In genomic region chr7:80123115-80123514, GRCm38 (mm10) we compare ENCODE assay signal across 17 mouse cellular contexts. TPM values are rescaled to one million over a fixed set of nuclear protein-coding genes. Genes with fewer than 3 reads are reported as not detected.
DNase-seq lines count a peak whose midpoint lies in the region; ATAC-seq and TF ChIP-seq lines count a peak whose summit lies in the region.
"Had no signal": no experiment of that assay in that cellular context is flagged by ENCODE, and none has a peak within 500 bp of the region (broad histone marks: within the 10 kb centered on the region; RNA-seq: fewer than 3 reads in every experiment).

No protein-coding gene starts in this region.

- no peaks in the 10 kb centered on the region for H3K36me3 ChIP-seq in forebrain, embryonic 11.5 days (ENCODE audit: control insufficient read depth, insufficient read depth, low read length)
- H3K36me3 ChIP-seq: embryonic facial prominence, embryonic 12.5 days; liver, embryonic 13.5 days; midbrain, embryonic 15.5 days had no signal

- no peak overlapping the region for H3K4me3 ChIP-seq in bone marrow macrophage, adult 2 months (ENCODE audit: insufficient read depth, low read length)
- H3K4me3 ChIP-seq in forebrain, embryonic 11.5 days (ENCODE audit: low read depth, low read length): no peak overlapping the region
- H3K4me3 ChIP-seq: embryonic facial prominence, embryonic 12.5 days; heart, adult 2 months; liver, embryonic 13.5 days; midbrain, embryonic 15.5 days had no signal

- 72% methylated on average over 4 of the region's 4 CpGs for WGBS in forebrain, embryonic 11.5 days

- no peaks in the 10 kb centered on the region for H3K9me3 ChIP-seq in forebrain, embryonic 11.5 days (ENCODE audit: control insufficient read depth, low read length)
- H3K9me3 ChIP-seq: embryonic facial prominence, embryonic 12.5 days; liver, embryonic 13.5 days; midbrain, embryonic 15.5 days had no signal

- no peak for TF ChIP-seq POLR2A in bone marrow macrophage, adult 2 months (IDR thresholded peaks at IDR 0.05; ENCODE audit: borderline replicate concordance, low read depth, low read length)

- H3K9ac ChIP-seq in forebrain, embryonic 11.5 days (ENCODE audit: low read length): no peak overlapping the region
- H3K9ac ChIP-seq: embryonic facial prominence, embryonic 12.5 days; forebrain, postnatal 0 days; liver, embryonic 13.5 days; midbrain, embryonic 15.5 days had no signal

- H3K4me1 ChIP-seq in bone marrow macrophage, adult 2 months (ENCODE audit: control insufficient read depth, insufficient read depth, low read length): peaks cover 17% of the 10 kb centered on the region
- no peaks in the 10 kb centered on the region for H3K4me1 ChIP-seq in forebrain, embryonic 11.5 days (replicated peaks; ENCODE audit: control insufficient read depth, insufficient read depth, low read length)
- H3K4me1 ChIP-seq: midbrain, embryonic 15.5 days had no signal

- DNase-seq in spleen, postnatal 36 days (ENCODE audit: low spot score in 2 of 2): peak; percentile 52 to 54
- DNase-seq in spleen, postnatal 14 days (ENCODE audit: low spot score in 2 of 2): no peak
- DNase-seq in thymus, postnatal 36 days: peak; percentile 73 to 85
- DNase-seq in forebrain, embryonic 11.5 days (ENCODE audit: low spot score): no peak
- no peak for DNase-seq in right cerebral cortex, postnatal 14 days
- no peak for DNase-seq in cerebellum, postnatal 10 days
- DNase-seq: adrenal gland, postnatal 25 days; cerebellum, adult 9-10 months; forebrain, postnatal 0 days; kidney, postnatal 25 days; liver, embryonic 13.5 days had no signal

- H3K4me2 ChIP-seq in forebrain, embryonic 11.5 days (ENCODE audit: low read depth, low read length, severe bottlenecking): no peak overlapping the region
- H3K4me2 ChIP-seq: embryonic facial prominence, embryonic 12.5 days; liver, embryonic 13.5 days; midbrain, embryonic 15.5 days had no signal

- ATAC-seq in megakaryocyte-erythroid progenitor cell, adult 5-6 weeks (replicated peaks; ENCODE audit: low FRiP score, low TSS enrichment, poor library complexity, severe bottlenecking): peak; percentile 80
- no peak for ATAC-seq in forebrain, embryonic 11.5 days (replicated peaks; ENCODE audit: low FRiP score)
- ATAC-seq: forebrain, postnatal 0 days; hindbrain, embryonic 16.5 days; midbrain, embryonic 15.5 days had no signal

- no peak for TF ChIP-seq CTCF in bone marrow macrophage, adult 2 months (IDR thresholded peaks at IDR 0.05; ENCODE audit: low read depth, low read length)

- no peaks in the 10 kb centered on the region; the same call in 1 of the 2 replicates for H3K27me3 ChIP-seq in forebrain, embryonic 11.5 days (ENCODE audit: control insufficient read depth, insufficient read depth, low read length)
- H3K27me3 ChIP-seq: embryonic facial prominence, embryonic 12.5 days; liver, embryonic 13.5 days; midbrain, embryonic 15.5 days had no signal

- H3K27ac ChIP-seq in bone marrow macrophage, adult 2 months (ENCODE audit: insufficient read depth, low read depth, low read length): peak overlapping the region; percentile 26; the same call in 1 of the 2 replicates
- H3K27ac ChIP-seq in forebrain, embryonic 11.5 days (ENCODE audit: low read depth, low read length): no peak overlapping the region
- H3K27ac ChIP-seq: embryonic facial prominence, embryonic 12.5 days; heart, adult 2 months; liver, embryonic 13.5 days; midbrain, embryonic 15.5 days had no signal

RNA-seq across cellular contexts. Expression of gene Idh2, which starts 7.9 kb away (rescaled TPM):
- polyA plus RNA-seq in bone marrow macrophage, adult 2 months (2012; ENCODE audit: insufficient read depth, insufficient read length, missing spikeins): 48.6 and 55.9 TPM in 2 replicates
- 80.7 and 102 TPM in 2 replicates for total RNA-seq in megakaryocyte-erythroid progenitor cell, adult 5-6 weeks (2014; fragmentation: Nextera tagmentation)
- 117 and 132 TPM in 2 replicates for total RNA-seq in megakaryocyte-erythroid progenitor cell, adult 5-6 weeks (2017)
- polyA plus RNA-seq in forebrain, embryonic 11.5 days (2014; fragmentation: Nextera tagmentation; extraction: Ambion mirVana): 403 and 425 TPM in 2 replicates

Comparison
In these comparisons a context has a peak if more than half of its experiments do, and no peak if none do; other contexts are left out.
1. DNase-seq: peak in spleen, postnatal 36 days (2 of 2) and thymus, postnatal 36 days (2 of 2); none in spleen, postnatal 14 days (0 of 2), forebrain, embryonic 11.5 days (single experiment), right cerebral cortex, postnatal 14 days (single experiment) and cerebellum, postnatal 10 days (0 of 2).